Mouse (Mus musculus) B cell, adult 2 months (primary cell): Measurements from ENCODE around the gene Svop.

Experiments
- DNase-seq, 2 experiments: peaks; one replicate each; pipeline ENCODE4 v3.0.0; 2022

Gene Svop

DNA sequence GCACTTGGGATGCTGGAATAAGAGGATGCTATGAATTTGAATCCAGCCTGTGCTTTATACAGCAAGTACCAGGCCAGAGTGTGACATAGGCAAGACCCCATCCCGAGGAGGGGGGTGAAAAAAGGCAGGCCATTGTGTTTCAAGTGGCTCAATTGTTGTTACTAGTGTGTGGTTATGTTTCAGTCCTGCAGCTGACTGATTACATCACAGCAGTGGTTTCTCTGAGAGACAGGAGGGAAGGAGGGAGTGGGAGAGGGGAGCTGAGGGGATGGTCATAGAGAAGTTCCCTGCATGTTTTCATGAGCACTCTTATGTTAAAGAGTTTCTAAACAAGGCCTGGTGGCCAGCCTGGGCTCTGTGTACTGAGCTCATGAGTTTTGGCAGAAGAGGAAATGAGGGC, 11.4 kb upstream of the Svop start:
- no peak for DNase-seq

DNA sequence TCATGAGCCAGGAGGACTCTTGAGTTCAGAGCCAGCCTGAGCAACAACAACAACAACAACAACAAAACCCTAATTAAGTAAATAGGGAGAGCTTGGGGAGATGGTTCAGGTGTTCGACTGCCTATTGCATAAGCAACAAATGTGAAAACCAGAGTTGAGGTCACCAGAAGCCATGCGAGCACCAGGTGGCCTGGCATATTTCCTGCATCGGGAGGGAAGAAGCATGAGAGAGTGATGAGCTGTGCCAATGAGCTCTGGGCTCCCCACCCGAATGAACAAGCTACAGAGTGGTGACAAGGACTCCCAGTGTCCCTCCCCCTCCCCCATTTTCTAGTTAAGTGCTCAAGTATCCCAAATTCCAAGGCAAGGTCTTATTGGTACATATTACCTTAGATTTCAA, 10.5 kb upstream of the Svop start:
- DNase-seq, result no peak

- DNase-seq, result no peak
Observed at GRCm38 (mm10) chr5:114100390-114101099, 9.2 kb upstream of the Svop start.

GRCm38 (mm10) chr5:114099709-114100389, 8.5 kb upstream of the Svop start:
- DNase-seq, result peak; percentile 94

GRCm38 (mm10) chr5:114090421-114091013, 853 bp downstream of the Svop start:
- no peak for DNase-seq

DNA sequence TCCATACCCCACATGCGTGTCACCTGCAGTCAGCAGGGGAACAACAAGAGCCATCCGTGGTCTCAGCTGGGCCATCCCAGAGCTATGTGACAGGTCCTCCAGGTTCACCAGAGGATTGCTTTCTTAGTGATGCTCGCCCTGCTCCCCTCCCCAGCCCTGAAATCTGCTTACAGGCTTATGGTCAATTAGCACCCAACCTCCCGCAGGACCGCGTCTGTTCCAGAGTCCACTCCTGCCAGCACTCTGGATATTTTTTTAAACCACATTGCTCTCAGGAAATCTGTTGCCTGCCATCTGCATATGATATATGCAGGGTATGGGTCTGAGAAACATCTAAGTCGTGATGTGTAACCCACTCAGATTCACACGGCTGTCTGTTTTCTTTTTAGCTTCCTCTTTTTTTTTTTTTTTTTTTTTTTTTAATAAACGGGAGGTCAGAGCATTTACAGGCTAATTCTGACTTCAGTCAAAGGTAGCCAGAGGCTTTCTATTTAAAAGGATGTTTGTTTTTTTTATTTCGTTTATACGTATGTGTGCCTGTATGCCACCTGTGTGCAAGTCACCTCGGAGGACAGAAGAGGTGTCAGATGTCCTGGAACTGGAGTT, 3.4 kb downstream of the Svop start:
- DNase-seq, result no peak

GRCm38 (mm10) chr5:114085501-114085900, 5.9 kb downstream of the Svop start:
- DNase-seq, result no peak

DNA sequence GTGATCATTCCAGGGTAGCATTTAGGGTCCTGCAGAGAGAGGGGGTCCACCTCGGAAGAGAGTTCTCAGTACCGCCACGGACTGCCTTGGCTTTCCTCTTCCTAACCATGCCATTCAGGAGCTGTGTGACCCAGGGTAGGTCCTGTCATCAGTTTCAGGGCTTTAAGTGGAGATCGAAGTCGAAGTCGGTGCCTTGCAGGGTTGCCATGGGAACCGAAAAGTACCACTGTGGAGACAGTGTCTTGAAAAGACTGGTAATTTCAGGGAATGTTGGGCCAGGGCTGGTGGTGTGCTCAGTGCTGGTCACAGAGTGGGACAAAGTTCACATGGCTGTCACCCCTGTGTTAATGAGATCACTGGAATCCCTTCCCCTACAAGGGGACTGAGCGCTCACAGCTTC, 14.4 kb downstream of the Svop start:
- DNase-seq, result no peak

GRCm38 (mm10) chr5:114072262-114072661, 19.1 kb downstream of the Svop start:
- DNase-seq, result no peak

- DNase-seq, result no peak
Observed at GRCm38 (mm10) chr5:114070858-114071257, 20.5 kb downstream of the Svop start.

GRCm38 (mm10) chr5:114067982-114068381, 23.4 kb downstream of the Svop start:
- DNase-seq, result no peak

DNA sequence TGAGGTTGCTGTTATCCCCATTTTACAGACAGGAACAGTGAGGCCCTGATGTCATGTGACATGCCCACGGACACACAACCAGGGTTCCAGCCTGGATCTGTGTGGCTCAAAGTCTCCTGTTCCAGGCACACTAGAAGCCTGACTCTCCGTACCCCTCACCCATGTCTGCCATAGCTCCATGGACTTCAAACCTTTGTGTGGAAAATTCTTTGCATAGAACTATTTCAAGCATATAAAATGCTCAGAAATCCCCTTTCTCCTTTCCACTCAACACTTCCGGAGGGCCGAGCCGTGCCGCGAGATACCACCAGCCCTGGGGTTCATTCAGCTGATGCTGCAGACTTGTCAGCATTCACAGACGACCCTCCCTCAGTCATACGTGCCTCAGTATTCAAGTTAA, 23.8 kb downstream of the Svop start:
- DNase-seq, result no peak

DNA sequence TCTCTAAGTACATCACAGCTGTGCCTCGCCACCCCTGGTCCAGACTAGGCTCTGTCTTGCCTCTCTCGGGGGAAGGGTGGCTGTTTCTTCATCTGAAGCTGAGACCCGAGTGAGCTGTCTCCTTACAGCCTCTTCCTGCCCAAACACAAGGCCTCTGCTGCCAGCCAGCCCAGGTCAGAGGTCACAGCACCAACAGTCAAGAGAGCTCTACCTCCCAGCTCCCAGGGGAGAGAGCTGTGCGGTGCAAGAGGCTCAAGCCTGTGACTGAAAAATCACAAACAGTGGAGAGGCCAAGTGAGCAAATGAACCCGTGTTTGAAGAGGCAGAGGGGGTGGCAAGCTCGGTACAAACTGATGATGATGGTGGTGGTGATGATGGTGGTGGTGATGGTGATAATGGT, 24.8 kb downstream of the Svop start:
- DNase-seq, result no peak

- DNase-seq, result no peak
Observed at GRCm38 (mm10) chr5:114065161-114065560, 26.2 kb downstream of the Svop start, which contains the start of gene Usp30. Usp30 (plus strand) TSS chr5:114065461.

GRCm38 (mm10) chr5:114063958-114064357, 27.4 kb downstream of the Svop start:
- no peak for DNase-seq

DNA sequence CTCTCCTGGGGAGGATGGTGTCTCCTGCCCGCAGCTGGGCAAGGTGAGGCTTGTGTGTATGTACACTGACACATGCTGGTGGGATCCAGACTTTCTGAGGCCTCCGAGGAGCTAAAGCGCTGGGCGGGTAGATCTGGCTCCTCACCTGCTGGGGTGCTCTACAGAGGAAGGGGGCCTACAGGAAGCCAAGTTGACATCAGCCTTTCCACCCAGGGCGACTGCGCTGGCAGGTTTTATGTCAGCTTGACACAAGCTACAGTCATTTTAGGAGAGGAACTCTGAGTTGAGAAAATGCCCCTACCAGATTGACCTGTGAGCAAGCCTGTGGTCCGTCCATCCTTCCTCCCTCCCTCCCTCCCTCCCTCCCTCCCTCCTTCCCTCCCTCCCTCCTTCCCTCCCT, 29.7 kb downstream of the Svop start:
- no peak for DNase-seq

- no peak for DNase-seq
Observed at GRCm38 (mm10) chr5:114057129-114057731, 34.1 kb downstream of the Svop start.

GRCm38 (mm10) chr5:114052246-114052761, 39.1 kb downstream of the Svop start:
- DNase-seq, result peak; percentile 64 to 66

GRCm38 (mm10) chr5:114048731-114049308, 42.5 kb downstream of the Svop start:
- no peak for DNase-seq

GRCm38 (mm10) chr5:114047182-114047581, 44.2 kb downstream of the Svop start:
- DNase-seq, result no peak

DNA sequence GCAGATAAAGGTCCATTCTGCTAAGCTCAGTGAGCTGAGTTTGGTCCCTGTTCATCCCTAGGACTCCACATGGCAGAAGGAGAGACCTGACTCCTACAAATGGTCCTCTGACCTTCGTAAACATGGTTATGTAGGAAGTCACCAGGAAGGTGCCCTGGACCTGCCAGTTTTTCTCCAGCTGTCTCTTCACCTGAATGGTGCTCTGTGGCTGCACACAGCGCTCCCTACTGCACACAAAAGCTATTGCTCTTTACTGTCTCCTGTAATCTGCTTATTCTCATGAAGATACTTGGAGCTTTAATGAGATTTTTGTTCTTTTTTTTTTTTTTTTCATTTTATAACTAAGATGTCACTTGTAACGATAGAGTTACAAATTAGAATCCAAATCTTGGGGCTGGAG, 44.8 kb downstream of the Svop start:
- DNase-seq, result no peak

GRCm38 (mm10) chr5:114046151-114046550, 45.2 kb downstream of the Svop start:
- no peak for DNase-seq

DNA sequence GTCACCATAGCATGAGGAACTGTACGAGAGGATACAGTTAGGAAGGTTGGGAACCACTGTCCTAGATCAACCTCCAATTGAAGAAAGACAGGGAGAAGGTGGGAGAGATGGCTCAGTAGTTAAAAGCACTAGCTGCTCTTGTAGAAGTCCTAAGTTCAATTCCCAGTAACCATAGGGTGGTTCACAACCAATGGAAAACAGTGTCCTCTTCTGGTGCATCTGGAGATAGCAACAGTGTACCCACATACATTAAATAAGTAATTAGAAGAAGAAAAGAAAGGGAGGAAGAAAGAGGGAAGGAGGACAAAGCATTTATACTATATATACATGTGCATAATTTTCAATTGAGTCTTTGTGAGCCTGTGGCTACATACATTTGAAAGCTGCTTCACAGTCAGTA, 46.2 kb downstream of the Svop start:
- peak in 1 of 2 experiments; percentile 22 for DNase-seq
